Mouse (Mus musculus) embryonic facial prominence, embryonic 15.5 days (tissue): ENCODE measurements around the gene Riiad1. TPM values are rescaled to one million over a fixed set of nuclear protein-coding genes. Genes with fewer than 3 reads are reported as not detected.

Experiments
- ATAC-seq: fragments of 200-750 bp; cut with Nextera tagmentation; 2 replicates; pipeline ENCODE4 v1.8.0; 2017; ENCODE audit warnings: low read depth, moderate TSS enrichment; ENCODE audit not compliant: insufficient number of reproducible peaks, low FRiP score, low TSS enrichment
- H3K27ac ChIP-seq: fragments of 300-500 bp; sonication (generic); replicated peaks from 2 replicates; pipeline ENCODE4 v1.5.1; 2015; ENCODE audit warnings: mild to moderate bottlenecking, inconsistent platforms
- H3K27me3 ChIP-seq: fragments of 300-500 bp; sonication (generic); 2 replicates; pipeline ENCODE4 v1.6.1; 2015; ENCODE audit warnings: inconsistent platforms
- H3K36me3 ChIP-seq: fragments of 300-500 bp; sonication (generic); 2 replicates; pipeline ENCODE4 v1.6.1; 2015; ENCODE audit warnings: mild to moderate bottlenecking, inconsistent platforms
- H3K4me1 ChIP-seq: fragments of 300-500 bp; sonication (generic); 2 replicates; pipeline ENCODE4 v1.6.1; 2015; ENCODE audit warnings: inconsistent platforms
- H3K4me2 ChIP-seq: fragments of 300-500 bp; sonication (generic); replicated peaks from 2 replicates; pipeline ENCODE4 v1.6.1; 2015; ENCODE audit warnings: mild to moderate bottlenecking, inconsistent platforms
- H3K4me3 ChIP-seq: fragments of 300-500 bp; sonication (generic); replicated peaks from 2 replicates; pipeline ENCODE4 v1.5.1; 2015; ENCODE audit warnings: mild to moderate bottlenecking, inconsistent platforms
- H3K9ac ChIP-seq: fragments of 300-500 bp; sonication (generic); 2 replicates; pipeline ENCODE4 v1.6.1; 2015; ENCODE audit warnings: inconsistent platforms
- H3K9me3 ChIP-seq: fragments of 300-500 bp; sonication (generic); replicated peaks from 2 replicates; pipeline ENCODE4 v1.6.1; 2016; ENCODE audit warnings: inconsistent platforms
- WGBS: fragments of 180-500 bp; shearing (Covaris S2); methylation state at CpG from one replicate; pipeline ENCODE4 v1.1.7; 2015; 5-methylcytosine and 5-hydroxymethylcytosine counted together
- polyA plus RNA-seq: library from polyadenylated mRNA; unstranded; fragments of >200 nt; fragmentation: Nextera tagmentation; extraction: Ambion mirVana; gene quantifications from 2 replicates; pipeline ENCODE4 v1.2.1, GENCODE M21; 2015

Gene Riiad1
- polyA plus RNA-seq = 16.7 and 31.7 TPM in 2 replicates

GRCm38 (mm10) chr3:94480291-94480884, at the start of gene Riiad1:
Riiad1 (minus strand) TSS chr3:94480341.
- no peak within 1 kb of the TSS; the same call in 1 of the 2 replicates for H3K4me3 ChIP-seq
- no peak for ATAC-seq
- 10% methylated on average over 16 of the region's 16 CpGs for WGBS
- no peak within 1 kb of the TSS for H3K27ac ChIP-seq
- peaks cover 26% of the 10 kb centered on the region for H3K27me3 ChIP-seq
- H3K4me1 ChIP-seq = 0 out of 2 replicates have a peak, but pooled peaks cover 5% of the 10 kb centered on the region
- no peaks in the 10 kb centered on the region for H3K36me3 ChIP-seq
- no peaks in the 10 kb centered on the region for H3K9me3 ChIP-seq
- H3K9ac ChIP-seq = no peak within 1 kb of the TSS
- peak within 1 kb of the TSS; percentile 36; the same call in 1 of the 2 replicates for H3K4me2 ChIP-seq

- peaks cover 32% of the 10 kb centered on the region; the same call in 1 of the 2 replicates for H3K36me3 ChIP-seq
- no peaks in the 10 kb centered on the region for H3K9me3 ChIP-seq
- H3K4me3 ChIP-seq = no peak overlapping the region
- H3K27ac ChIP-seq = no peak overlapping the region
- H3K4me1 ChIP-seq = no peaks in the 10 kb centered on the region
- H3K27me3 ChIP-seq = no peaks in the 10 kb centered on the region
- WGBS = 81% methylated on average over 2 of the region's 2 CpGs
- no peak for ATAC-seq
- no peak overlapping the region for H3K9ac ChIP-seq
- no peak overlapping the region for H3K4me2 ChIP-seq
These were observed 46.6 kb upstream of the Riiad1 start for GRCm38 (mm10) chr3:94526731-94527130.

- WGBS = 95% methylated on average over 1 of the region's 1 CpGs
- Histone ChIP-seq H3K9me3 (no peaks in the 10 kb centered on the region), H3K27me3 (no peaks in the 10 kb centered on the region), H3K36me3 (peaks cover 51% of the 10 kb centered on the region), H3K27ac (no peak overlapping the region), H3K4me1 (no peaks in the 10 kb centered on the region), H3K4me3 (no peak overlapping the region), H3K9ac (no peak overlapping the region), H3K4me2 (no peak overlapping the region)
- no peak for ATAC-seq
These were observed 26.5 kb upstream of the Riiad1 start for GRCm38 (mm10) chr3:94506664-94507063.

DNA sequence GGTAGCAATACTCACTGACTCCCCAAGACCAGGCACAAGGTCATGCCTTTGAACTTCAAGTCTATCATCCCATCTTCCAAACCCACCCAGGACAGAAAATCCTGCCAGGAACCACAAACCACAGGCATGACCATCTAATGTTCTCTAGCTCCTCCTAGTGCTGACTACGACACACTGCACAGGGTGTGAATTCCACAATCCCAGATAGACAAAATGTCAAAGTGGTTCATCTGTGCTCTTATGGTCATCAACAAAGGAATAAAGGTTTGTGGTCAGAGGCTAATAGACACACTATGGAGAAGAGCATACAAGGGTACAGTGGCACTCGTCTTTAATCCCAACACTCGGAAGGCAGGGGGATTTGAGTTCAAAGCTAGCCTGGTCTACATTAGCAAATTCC, 22.1 kb upstream of the Riiad1 start:
- H3K4me3 ChIP-seq = no peak overlapping the region
- no peaks in the 10 kb centered on the region for H3K9me3 ChIP-seq
- H3K36me3 ChIP-seq = peaks cover 41% of the 10 kb centered on the region
- no peaks in the 10 kb centered on the region for H3K27me3 ChIP-seq
- ATAC-seq = no peak
- H3K4me1 ChIP-seq = no peaks in the 10 kb centered on the region
- no peak overlapping the region for H3K9ac ChIP-seq
- H3K4me2 ChIP-seq = no peak overlapping the region
- no peak overlapping the region for H3K27ac ChIP-seq
- WGBS = 77% methylated on average over 3 of the region's 3 CpGs

- no peak for ATAC-seq
- Histone ChIP-seq H3K4me1 (no peaks in the 10 kb centered on the region), H3K4me3 (no peak overlapping the region), H3K36me3 (peaks cover 37% of the 10 kb centered on the region), H3K9me3 (no peaks in the 10 kb centered on the region), H3K27me3 (no peaks in the 10 kb centered on the region), H3K9ac (no peak overlapping the region), H3K27ac (no peak overlapping the region), H3K4me2 (no peak overlapping the region)
- 72% methylated on average over 4 of the region's 4 CpGs for WGBS
These were observed 17.0 kb upstream of the Riiad1 start for GRCm38 (mm10) chr3:94497162-94497561.

- no peak overlapping the region for H3K27ac ChIP-seq
- H3K36me3 ChIP-seq = peaks cover 10% of the 10 kb centered on the region; the same call in 1 of the 2 replicates
- H3K27me3 ChIP-seq = no peaks in the 10 kb centered on the region
- no peak overlapping the region for H3K4me2 ChIP-seq
- ATAC-seq = no peak
- no peak overlapping the region for H3K9ac ChIP-seq
- H3K4me3 ChIP-seq = no peak overlapping the region
- WGBS = 62% methylated on average over 6 of the region's 6 CpGs
- H3K9me3 ChIP-seq = no peaks in the 10 kb centered on the region
- 0 out of 2 replicates have a peak, but pooled peaks cover 10% of the 10 kb centered on the region for H3K4me1 ChIP-seq
These were observed 7.4 kb upstream of the Riiad1 start for GRCm38 (mm10) chr3:94487581-94487980.

DNA sequence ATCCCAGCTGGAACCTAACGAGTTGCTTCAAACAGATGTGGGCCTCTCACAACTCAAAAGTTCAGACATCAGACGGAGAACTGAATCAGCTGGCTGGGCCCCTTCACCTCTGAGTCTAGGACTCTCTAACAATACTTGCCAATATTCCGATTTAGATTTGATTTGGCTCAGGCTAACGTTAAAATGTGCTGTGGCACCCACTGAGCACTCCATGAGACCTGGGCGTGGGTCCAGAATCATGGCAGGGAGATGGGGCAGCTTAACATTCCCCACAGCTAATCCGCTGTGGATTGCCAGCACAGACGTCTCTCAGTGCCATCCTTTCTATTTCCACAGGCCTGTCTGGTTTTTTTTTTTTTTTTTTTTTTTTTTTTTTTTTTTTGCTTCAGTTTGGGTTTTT, 5.8 kb upstream of the Riiad1 start:
- ATAC-seq = no peak
- WGBS = 45% methylated on average over 7 of the region's 7 CpGs
- 0 out of 2 replicates have a peak, but pooled peaks cover under 1% of the 10 kb centered on the region for H3K27me3 ChIP-seq

DNA sequence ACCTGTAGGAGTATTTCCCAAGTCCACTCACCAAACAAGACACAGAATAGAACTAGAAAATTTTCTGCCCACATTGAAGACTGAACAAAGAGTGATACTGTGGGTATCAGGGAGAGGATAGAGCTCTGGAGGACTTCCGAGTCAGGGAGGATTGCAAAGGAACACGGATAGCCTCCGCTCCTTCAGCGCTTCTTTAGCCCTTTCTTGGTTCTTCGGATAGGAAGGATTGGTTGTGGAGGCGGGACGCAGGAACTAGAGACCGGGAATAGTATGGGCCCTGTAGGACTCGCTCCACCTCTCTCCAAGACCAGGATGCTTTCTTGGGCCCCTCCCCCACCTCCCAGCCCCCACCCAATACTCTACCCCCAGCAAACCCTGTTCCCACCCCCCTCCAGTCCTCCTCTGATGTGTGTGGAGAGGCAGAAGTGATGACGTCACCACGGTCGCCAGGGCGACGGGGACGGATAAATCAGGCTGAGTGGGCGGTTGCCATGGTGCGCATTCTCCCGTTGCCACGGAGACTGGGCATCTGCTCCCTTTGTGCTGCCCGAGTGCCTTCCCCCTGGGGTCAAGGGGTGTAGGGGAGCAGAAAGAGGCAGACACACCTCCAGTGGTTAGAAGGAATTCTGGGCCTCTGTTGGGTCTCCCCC, 3.8 kb upstream of the Riiad1 start:
- H3K9ac ChIP-seq = no peak overlapping the region
- ATAC-seq = peak; percentile 26; the same call in 1 of the 2 replicates
- 0 out of 2 replicates have a peak, but pooled peaks cover 13% of the 10 kb centered on the region for H3K4me1 ChIP-seq
- H3K27me3 ChIP-seq = peaks cover 21% of the 10 kb centered on the region
- 21% methylated on average over 20 of the region's 20 CpGs for WGBS
- no peaks in the 10 kb centered on the region for H3K36me3 ChIP-seq
- H3K9me3 ChIP-seq = no peaks in the 10 kb centered on the region
- no peak overlapping the region for H3K4me3 ChIP-seq
- no peak overlapping the region for H3K4me2 ChIP-seq
- H3K27ac ChIP-seq = no peak overlapping the region

More for the DNA sequence above, 5.8 kb upstream of the Riiad1 start:
- Histone ChIP-seq H3K36me3 (0 out of 2 replicates have a peak, but pooled peaks cover 4% of the 10 kb centered on the region), H3K27ac (no peak overlapping the region), H3K4me1 (0 out of 2 replicates have a peak, but pooled peaks cover 13% of the 10 kb centered on the region), H3K4me3 (no peak overlapping the region), H3K4me2 (no peak overlapping the region), H3K9ac (no peak overlapping the region), H3K9me3 (no peaks in the 10 kb centered on the region)

DNA sequence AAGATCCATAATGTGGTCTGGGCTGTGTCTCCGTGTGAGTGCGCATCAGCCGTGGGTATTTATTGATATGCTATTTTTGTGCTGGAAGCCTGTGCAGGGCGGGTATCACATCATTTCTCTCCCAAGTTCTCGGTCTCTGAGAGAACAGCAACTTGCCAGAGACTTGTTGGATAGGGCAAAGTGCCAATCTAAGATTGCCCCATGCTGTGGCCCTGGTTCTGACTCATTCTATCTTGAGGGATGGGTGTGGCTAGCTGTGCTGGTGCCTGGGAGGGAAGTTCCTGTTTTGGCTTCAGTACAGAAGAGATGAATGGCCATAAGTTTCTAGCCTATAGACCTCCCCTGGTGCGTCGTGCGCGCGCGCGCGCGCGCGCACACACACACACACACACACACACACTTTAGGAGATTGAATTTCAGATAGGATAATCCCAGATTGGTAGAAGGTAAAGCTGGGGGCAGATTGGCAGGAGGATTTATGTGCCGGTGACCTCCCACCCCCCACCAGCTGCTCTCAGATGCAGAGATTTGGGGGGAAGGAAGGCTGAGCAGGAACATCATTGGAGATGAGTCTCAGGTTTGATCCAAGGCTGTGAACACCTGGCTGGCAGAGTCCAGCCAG, 2.7 kb upstream of the Riiad1 start:
- H3K27ac ChIP-seq = no peak overlapping the region
- peaks cover 26% of the 10 kb centered on the region for H3K27me3 ChIP-seq
- H3K4me3 ChIP-seq = no peak overlapping the region
- 75% methylated on average over 17 of the region's 17 CpGs for WGBS
- no peaks in the 10 kb centered on the region for H3K36me3 ChIP-seq
- no peak for ATAC-seq
- H3K4me2 ChIP-seq = no peak overlapping the region
- H3K9ac ChIP-seq = no peak overlapping the region
- 0 out of 2 replicates have a peak, but pooled peaks cover 13% of the 10 kb centered on the region for H3K4me1 ChIP-seq
- no peaks in the 10 kb centered on the region for H3K9me3 ChIP-seq

DNA sequence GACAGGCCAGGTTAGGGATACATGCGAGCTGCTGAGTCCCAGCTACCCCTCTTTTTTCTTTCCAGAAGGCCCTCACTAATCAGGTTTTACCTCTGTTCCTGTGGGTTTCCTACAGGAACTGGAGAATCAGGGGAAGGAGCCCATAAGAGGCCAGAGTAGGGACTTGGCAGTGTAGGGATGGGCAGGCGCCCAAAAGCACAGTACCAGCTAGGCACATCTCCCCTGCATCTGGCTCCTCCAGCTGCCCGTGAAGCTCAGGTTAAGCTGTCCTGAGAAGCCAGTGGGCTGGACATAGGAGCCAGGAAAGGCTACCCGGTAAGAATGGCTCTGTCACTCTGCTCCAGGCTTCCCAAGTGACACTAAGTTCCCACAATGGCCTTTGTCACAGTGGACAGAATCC, 1.3 kb upstream of the Riiad1 start:
- ATAC-seq = no peak
- Histone ChIP-seq H3K4me2 (no peak overlapping the region), H3K4me1 (0 out of 2 replicates have a peak, but pooled peaks cover 5% of the 10 kb centered on the region), H3K4me3 (no peak overlapping the region), H3K36me3 (no peaks in the 10 kb centered on the region), H3K9ac (no peak overlapping the region), H3K27ac (no peak overlapping the region), H3K9me3 (no peaks in the 10 kb centered on the region), H3K27me3 (peaks cover 26% of the 10 kb centered on the region)
- WGBS = 60% methylated on average over 4 of the region's 4 CpGs

DNA sequence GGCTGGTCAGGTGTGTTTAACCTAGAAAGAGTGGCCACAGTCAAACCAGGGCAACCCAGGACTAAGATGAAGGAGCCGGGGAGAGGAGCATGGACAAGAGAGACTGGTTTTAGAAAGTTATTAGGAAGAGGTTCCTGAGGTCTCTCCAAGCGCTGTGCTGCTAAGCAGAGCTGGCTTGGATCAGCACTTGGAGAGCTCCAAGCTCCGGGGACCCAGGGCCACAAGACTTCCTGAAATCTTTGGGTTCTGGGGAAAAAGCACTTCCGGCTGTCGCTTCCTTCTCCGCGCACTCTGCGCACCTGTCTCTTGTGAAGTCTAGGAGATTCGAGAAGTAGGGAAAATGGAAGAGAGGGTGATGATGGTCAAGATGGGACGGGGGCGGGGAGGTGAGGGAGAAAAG, 577 bp downstream of the Riiad1 start:
- no peak overlapping the region; the same call in 1 of the 2 replicates for H3K4me3 ChIP-seq
- WGBS = 3% methylated on average over 11 of the region's 11 CpGs
- H3K27me3 ChIP-seq = peaks cover 26% of the 10 kb centered on the region
- no peak overlapping the region for H3K9ac ChIP-seq
- ATAC-seq = no peak
- no peaks in the 10 kb centered on the region for H3K36me3 ChIP-seq
- no peaks in the 10 kb centered on the region for H3K9me3 ChIP-seq
- no peak overlapping the region for H3K27ac ChIP-seq
- H3K4me1 ChIP-seq = 0 out of 2 replicates have a peak, but pooled peaks cover 5% of the 10 kb centered on the region
- peak overlapping the region; percentile 36; the same call in 1 of the 2 replicates for H3K4me2 ChIP-seq
